ENCODE assay signal across 34 mouse cellular contexts in the genomic region with DNA sequence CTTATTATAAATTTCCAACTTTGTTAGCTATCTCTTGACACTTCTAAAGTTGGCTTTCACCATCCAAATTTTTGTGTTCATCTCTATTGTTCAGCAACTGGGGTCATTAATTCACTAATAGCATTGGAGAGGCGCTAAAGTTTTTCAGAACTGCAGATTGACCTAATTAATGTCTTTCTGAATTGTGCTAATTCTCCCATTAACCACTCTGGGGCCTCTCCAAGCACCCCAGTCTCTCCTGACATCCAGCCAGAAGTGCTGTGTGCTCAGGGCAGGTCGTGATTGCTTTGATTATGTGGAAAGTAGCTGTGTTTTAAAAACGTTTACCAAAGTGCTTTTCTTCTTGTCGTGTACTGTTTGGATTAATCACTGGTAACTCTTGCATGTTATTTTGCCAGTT.
"Had no signal": no experiment of that assay in that cellular context is flagged by ENCODE, and none has a peak within 500 bp of the region (broad histone marks: within the 10 kb centered on the region; RNA-seq: fewer than 3 reads in every experiment).

No protein-coding gene starts in this region.

- H3K4me3 ChIP-seq: heart, embryonic 12.5 days; heart, embryonic 13.5 days; heart, embryonic 15.5 days; hindbrain, embryonic 10.5 days; hindbrain, embryonic 12.5 days; hindbrain, embryonic 13.5 days; hindbrain, embryonic 15.5 days; intestine, embryonic 15.5 days; kidney, embryonic 15.5 days; layer of hippocampus, adult 2 months; left cerebral cortex, adult 2 months had no signal

- ATAC-seq: hindbrain, embryonic 16.5 days; hindbrain, postnatal 0 days; inflammation-experienced regulatory T-cells, adult 6 months; intestine, embryonic 15.5 days; intestine, embryonic 16.5 days; intestine, postnatal 0 days had no signal

- H3K36me3 ChIP-seq: heart, embryonic 12.5 days; heart, embryonic 13.5 days; heart, embryonic 15.5 days; hindbrain, embryonic 10.5 days; hindbrain, embryonic 12.5 days; hindbrain, embryonic 13.5 days; hindbrain, embryonic 15.5 days; intestine, embryonic 15.5 days; kidney, embryonic 15.5 days had no signal

- DNase-seq: heart, postnatal 10 days; heart, postnatal 14 days; heart, postnatal 36 days; heart, postnatal 4 days; kidney, adult 11 months; kidney, adult 18-20 months; kidney, adult 2 months; kidney, adult 8-10 months; kidney, adult 9 months; kidney, postnatal 10 days; kidney, postnatal 14 days; kidney, postnatal 25 days; kidney, postnatal 36 days; kidney, postnatal 4 days; layer of hippocampus, adult 9-11 months had no signal

- H3K4me2 ChIP-seq: heart, embryonic 11.5 days; heart, embryonic 12.5 days; heart, embryonic 13.5 days; heart, embryonic 15.5 days; hindbrain, embryonic 12.5 days; hindbrain, embryonic 13.5 days; hindbrain, embryonic 14.5 days; hindbrain, embryonic 15.5 days; intestine, embryonic 15.5 days; kidney, embryonic 15.5 days had no signal

- H3K27ac ChIP-seq: heart, embryonic 13.5 days; heart, embryonic 15.5 days; hindbrain, embryonic 10.5 days; hindbrain, embryonic 12.5 days; hindbrain, embryonic 13.5 days; hindbrain, embryonic 14.5 days; hindbrain, embryonic 15.5 days; hindbrain, postnatal 0 days; intestine, embryonic 15.5 days; kidney, embryonic 15.5 days; kidney, postnatal 0 days; layer of hippocampus, adult 2 months; left cerebral cortex, adult 2 months had no signal

- H3K4me1 ChIP-seq: heart, embryonic 12.5 days; heart, embryonic 13.5 days; hindbrain, embryonic 10.5 days; hindbrain, embryonic 12.5 days; hindbrain, embryonic 13.5 days; hindbrain, embryonic 15.5 days; intestine, embryonic 15.5 days; kidney, embryonic 15.5 days had no signal

- H3K27me3 ChIP-seq: heart, embryonic 12.5 days; heart, embryonic 13.5 days; heart, embryonic 15.5 days; hindbrain, embryonic 12.5 days; hindbrain, embryonic 13.5 days; hindbrain, embryonic 15.5 days; intestine, embryonic 15.5 days; kidney, embryonic 15.5 days had no signal

- H3K9ac ChIP-seq: heart, embryonic 12.5 days; heart, embryonic 13.5 days; heart, embryonic 15.5 days; hindbrain, embryonic 12.5 days; hindbrain, embryonic 13.5 days; hindbrain, embryonic 14.5 days; hindbrain, embryonic 15.5 days; intestine, embryonic 15.5 days; kidney, embryonic 15.5 days had no signal

- H3K9me3 ChIP-seq: heart, embryonic 12.5 days; heart, embryonic 13.5 days; heart, embryonic 15.5 days; hindbrain, embryonic 10.5 days; hindbrain, embryonic 12.5 days; hindbrain, embryonic 13.5 days; hindbrain, embryonic 15.5 days; intestine, embryonic 15.5 days; kidney, embryonic 15.5 days had no signal
